Mouse (Mus musculus) megakaryocyte progenitor cell, adult 5-6 weeks (primary cell): Measurements from ENCODE around the gene Grin2a. TPM values are rescaled to one million over a fixed set of nuclear protein-coding genes. Genes with fewer than 3 reads are reported as not detected.
"Not testable (repeated sequence)": the region's sequence is repeated elsewhere in the genome, so short reads cannot be mapped to it uniquely, and the experiment has no call there.

Experiments used
- ATAC-seq: replicated peaks from 2 replicates; pipeline ENCODE4 v1.8.0; 2016; ENCODE audit warnings: mild to moderate bottlenecking, moderate TSS enrichment, inconsistent platforms; ENCODE audit not compliant: poor library complexity
- total RNA-seq, 2 experiments: library from RNA; stranded (forward) in 1 of 2; stranded (reverse) in 1 of 2; fragments of 157-497, 149-512 nt in 1 of 2; fragments of 200-1000 nt in 1 of 2; gene quantifications; 2 replicates each; pipeline versions ENCODE4 v1.2.3 to v1.2.4; 2015 to 2017

Gene Grin2a
- total RNA-seq, 2 experiments from 2014 or later, result not detected

DNA sequence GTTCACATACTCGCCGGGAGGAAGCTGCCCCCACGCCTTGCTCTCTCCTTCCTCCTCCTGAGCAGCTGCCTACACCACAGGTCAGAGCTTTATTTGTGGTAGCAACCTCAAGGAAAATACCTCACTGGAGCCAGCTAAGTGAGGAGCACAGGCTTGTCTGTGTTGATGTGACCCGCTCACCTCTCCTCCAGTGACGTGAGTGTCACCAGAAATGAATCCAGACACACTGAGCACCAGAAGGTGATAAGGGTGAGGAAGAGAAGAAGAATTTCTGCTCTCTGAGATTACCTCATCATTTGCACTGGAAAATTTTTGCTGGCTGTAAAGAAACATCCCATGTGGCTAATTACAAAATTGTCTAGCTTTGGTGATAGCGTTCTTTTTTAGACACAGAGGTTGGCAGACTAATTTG lies 324.6 kb downstream of the Grin2a start:
- ATAC-seq, result no peak

DNA sequence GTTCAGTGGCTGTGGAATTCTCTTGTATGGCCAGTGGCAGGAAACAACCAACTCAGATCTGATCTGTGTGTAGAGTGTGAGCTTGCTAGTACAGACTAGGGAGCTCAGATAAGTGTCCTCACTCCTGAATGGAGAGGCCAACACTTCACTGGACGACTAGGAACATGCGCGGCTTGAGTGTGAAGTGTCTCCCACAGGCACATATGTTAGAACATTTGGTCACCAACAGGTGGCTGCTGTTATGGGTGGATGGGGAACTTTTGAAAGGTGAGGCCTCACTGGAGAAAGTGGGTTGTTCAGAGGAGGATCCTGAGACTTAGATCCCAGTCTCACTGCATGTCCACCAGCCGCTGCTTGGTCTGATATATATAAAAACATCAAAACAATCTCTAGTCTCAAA lies 329.5 kb downstream of the Grin2a start:
- no peak for ATAC-seq

DNA sequence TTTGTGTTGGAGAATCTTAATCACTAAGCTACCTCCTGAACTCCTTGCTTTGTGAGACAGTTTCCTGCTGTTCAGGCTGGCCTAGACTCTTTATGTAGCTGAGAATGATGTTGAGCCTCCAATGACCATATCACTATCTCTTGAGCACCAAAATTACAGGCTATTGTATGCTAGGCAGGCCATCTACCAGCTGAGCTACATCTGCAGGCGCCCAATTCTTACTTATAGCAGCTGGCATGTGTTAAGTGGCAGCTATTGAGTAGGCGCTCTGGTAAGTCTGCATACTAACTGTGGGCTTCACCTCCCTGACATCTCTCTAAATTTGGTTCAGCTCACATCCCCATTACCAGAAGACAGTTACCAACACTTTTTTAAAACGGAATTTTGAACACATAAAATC lies 331.3 kb downstream of the Grin2a start:
- ATAC-seq, result no peak

DNA sequence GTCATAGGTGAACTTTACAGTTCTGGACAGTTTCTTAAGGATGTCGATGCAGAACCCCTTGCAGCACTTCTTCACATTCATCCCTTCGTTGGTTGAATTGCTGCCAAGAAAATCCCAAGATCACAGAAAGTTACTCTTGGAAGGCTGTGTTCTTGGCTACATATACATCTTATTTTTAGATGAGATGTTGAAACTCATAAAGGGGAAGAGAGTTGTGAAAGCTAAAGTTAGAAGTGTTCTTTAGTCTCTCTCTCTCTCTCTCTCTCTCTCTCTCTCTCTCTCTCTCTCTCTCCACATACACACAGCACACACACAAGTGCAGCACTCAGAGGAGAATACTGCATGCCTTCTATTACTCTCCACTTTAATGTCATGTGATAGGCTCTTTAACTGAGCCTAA lies 331.9 kb downstream of the Grin2a start:
- ATAC-seq, result no peak

DNA sequence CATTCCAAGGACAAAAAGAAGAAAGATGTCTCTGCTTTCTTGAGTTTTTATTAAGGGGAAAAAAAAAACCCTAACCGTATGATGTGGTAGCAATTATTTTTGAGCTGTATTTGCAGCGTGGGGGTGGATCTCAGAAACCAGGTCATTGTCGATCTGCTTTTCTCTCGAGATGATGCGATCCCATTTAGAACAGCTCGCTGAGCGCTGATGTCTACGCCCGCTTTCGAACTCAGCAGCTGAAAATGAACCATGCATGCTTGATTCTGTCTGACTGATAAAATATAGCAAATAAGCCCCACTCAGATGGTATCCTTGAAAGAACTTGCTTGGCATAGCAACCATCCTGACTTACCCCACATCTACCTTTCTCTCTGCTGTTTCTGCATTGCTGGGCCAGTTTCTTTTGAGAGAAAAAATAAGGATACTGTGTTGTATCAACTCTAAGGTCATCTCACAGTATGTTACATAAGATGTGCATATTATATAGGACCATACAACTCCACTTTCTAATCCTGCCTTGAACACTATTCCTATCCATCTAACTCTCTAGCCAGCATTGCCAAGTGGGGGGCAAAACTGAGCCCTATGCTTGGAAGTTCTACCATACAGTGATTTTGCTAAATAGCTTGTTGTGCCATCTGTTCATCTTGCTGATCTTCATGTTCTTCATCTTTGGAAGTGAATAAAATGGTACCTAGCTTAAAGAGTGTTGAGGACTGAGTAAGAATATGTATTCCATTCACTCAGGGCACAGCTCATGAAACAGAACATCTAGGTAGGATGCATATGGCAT lies 369.5 kb downstream of the Grin2a start:
- no peak for ATAC-seq

DNA sequence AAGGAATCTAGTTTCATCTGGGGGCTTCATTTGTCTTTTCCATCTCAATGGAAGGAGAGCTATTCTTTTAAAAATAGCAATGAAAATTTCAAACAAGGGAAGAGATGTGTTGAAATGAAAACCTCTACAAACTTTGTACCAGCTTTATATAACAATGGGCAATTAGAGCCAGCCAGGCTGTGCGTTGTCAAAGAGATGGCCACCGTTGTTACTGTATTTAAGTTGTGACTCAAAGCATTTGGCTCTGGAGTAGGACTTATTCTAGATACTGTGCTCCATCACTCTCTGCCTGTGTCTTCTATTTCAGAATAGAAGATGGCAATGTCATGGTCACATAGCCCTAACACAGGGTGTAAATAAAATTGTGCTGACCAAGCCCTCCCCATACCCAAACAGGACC lies 371.0 kb downstream of the Grin2a start:
- ATAC-seq, result no peak

DNA sequence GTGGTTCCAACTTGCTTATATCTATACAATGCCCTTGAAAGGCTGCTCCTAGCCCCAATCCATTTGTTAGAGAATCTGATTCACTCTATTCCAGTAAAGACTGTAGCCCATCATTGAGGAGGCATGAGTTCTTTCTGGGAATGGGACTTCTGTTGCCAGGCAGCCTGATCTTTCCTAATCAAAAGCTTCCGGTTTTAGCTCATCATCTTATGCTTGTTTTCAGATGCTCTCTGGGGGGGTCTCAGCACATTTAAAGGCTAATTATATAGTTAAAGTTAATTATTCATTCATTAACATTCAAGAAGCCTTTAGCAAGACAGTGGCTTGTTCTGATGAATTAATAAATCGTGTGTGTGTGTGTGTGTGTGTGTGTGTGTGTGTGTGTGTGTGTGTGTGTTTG lies 377.2 kb downstream of the Grin2a start:
- no peak for ATAC-seq

DNA sequence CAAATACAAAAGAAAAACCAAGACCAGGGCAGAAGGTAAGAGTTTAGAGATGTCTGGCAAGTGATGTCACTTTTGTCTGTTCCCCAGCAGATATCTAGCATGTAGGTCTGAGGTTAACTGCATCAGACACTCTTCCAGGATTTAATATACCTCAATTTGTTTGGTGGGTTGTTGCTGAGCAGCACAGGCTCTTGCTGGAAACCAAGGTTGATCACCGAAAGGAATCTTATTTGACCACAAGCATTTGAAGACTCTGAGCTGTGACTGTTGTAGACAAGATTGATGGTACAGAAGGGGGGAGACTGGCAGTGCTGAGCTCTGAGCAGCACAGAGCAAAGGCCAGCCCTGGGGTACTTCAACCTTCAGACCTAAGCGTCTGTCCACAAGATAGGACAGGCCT lies 378.1 kb downstream of the Grin2a start:
- ATAC-seq, result no peak

DNA sequence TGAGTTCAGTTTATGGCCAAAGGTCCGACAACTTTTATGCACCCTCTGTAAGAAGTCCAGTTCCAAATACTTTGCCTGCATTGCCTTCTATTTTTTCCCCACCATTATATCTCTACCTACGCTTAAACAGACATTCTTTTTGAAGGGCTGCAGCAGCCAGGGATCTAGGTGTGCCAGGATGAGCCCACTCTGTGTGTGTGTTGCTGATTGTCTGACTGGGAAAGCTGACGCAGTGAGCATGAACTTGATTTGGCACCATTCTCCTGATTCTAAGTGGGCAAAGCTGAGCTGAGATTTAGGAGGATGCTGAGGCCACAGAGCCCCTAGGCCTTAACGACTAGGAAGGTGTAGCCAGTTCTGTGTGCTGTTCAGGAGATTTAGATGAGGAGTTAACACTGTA lies 378.6 kb downstream of the Grin2a start:
- ATAC-seq, result no peak

DNA sequence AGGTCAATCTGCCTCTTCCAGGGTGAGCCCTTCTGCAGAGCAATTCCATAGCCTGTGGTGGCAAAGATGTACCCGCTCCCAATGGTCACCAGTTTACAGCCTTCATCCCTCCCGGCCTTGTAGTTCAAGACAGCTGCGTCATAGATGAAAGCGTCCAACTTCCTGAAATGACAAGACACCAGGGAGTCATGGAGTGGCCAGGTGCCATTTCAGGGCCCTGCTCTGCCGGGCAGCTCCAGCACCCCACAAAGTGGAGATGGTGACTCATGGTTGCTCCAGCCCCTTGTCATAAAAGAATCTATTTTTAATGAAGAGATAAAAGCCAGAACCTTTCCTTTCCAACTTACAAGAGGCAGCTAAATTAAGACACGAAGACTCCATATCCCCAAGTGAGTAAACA lies 382.8 kb downstream of the Grin2a start:
- not testable (repeated sequence) for ATAC-seq

DNA sequence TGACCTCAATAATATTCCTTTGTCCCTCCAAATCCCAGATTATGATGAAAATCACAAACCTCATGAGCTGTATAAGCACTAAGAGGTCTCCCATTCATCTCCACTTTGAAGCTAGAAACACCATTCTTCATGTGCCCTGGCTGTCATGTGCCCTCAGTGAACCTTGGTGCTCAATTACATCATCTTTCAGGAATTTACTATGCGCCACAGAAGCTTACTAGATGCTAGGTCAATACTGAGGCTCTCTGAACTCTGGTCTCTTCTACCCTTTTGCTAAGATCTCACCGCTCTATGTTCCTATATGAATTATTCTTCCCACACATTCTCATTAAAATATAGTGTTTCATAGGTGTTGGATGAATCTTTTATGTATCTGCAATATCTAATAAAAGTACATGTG lies 387.9 kb downstream of the Grin2a start:
- no peak for ATAC-seq

DNA sequence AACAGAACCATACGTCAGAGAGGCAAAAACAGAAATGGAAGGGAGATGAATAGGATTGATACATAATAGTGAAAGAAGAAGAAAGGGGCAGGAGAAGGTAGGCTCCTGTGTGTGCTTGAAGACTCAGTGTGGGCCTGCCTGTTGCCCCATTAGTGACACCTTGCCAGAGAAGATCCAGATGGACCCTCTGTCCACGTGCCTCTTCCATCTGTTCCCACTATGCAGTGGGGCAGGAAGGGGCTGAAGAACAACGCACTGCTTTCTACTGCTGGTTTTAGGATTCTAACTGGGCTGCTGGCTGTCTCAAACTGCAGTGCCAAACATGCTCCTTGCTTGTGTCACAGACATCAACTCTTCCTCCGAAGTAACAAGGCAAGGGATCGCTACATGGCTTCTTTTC lies 391.4 kb downstream of the Grin2a start:
- ATAC-seq, result no peak

DNA sequence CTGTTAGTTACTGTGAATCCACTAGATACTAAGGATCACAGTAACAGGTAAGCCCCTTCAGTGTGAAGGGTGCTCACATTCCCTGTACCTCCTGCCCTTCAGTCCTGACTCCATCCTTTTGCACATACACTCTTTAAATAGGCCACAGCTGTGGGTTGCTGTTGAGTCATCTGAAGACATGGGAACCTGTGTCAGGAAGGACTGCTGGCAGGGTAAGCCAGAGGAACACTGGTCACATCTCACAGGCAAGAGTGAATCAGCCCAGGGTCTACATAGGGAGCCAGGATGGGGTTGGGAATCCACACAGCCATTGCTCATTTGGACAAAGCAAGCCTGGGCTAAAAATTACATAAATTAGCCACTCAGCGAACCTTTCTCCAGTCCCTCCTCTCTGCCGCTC lies 392.8 kb downstream of the Grin2a start:
- ATAC-seq, result no peak

DNA sequence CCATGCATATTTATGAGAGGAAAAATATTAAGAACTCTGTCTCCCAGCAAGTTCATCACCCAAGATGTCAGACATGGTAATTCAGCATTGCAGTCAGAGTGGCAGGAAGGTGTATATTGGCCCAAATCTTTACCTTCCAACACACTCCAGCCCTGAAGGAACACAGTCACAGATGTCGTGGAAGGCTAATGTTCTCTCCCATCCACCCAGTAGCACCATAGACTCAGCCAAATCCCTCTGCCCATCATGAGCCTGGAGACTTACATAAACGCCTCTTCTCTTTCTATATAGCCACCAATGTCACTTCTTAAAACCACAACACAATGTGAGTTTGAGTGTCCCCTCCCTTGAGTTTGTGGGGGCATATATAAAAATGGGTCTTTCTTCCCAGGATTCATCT lies 406.2 kb downstream of the Grin2a start:
- no peak for ATAC-seq

DNA sequence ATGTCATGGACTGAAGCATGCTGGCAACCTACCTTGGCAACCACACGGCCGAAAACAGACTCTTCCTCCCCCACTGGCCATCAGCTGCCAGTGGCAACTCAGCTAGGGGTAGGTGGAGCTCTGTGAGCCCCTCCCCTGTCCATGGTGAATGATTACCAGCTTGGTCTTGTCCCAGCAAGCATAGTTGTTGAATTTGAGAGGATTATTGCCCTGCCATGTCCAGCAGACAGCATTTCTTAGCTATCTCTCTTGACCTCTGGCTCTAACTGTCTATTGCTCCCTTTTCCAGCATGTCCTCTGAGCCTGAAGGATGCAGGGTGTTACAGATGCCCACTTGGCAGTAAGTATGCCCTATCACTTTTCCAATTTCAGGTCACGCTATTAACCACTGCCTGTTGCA lies 406.9 kb downstream of the Grin2a start:
- no peak for ATAC-seq

DNA sequence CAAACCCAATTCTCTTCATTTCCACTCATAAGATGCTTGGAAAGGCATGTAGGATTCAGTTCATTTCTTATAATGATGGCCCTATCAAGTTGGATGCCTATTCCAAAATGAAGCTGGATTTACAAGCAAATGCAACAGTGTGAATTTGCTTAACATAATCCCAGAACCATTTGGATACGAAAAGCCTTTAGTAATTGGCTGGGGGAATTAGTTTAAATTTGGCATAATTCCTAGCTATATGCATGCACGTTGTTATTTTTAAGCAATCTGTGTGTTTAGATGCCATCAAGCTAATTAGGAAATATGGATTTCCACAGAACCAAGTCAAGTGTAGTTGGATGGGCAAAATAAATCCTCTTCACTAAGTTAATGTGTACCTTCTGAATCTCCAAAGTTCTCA lies 411.4 kb downstream of the Grin2a start:
- no peak for ATAC-seq

DNA sequence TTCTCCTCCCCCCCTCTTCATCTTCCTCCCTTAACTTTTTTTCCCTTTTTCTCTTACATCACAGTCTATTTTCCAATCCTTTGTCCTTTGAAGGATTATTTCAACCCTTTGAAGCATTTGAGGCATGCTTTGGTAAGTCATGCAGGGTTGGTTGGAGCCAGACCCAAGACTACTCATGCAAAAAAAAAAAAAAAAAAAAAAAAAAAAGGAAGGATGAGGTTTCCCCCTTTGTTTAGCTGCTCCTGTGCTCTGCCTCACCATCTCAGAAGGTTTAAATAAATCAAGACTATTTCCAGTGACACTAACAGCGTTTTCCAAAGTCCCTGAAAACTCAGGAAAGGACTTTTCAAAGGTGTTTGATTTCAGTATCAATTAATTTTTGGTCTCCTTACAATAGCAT lies 423.6 kb downstream of the Grin2a start:
- no peak for ATAC-seq

DNA sequence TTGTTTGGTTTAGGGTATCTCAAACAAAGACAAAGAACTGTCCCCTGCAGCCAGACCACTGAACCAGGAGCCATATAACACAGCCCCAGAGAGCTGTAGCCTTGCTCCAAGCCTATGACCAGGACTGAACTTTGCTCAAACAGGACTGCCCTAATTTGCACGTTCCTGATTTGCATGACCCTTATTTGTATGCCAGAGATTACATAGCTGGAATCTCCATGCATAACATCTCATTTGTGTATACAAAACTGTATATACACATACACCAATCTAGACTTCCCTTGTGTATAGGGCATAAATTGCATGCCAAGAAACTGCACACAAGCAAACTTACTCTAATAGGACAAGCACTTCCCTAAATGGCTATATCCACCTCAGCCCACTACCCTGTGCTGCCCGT lies 428.1 kb downstream of the Grin2a start:
- no peak for ATAC-seq

DNA sequence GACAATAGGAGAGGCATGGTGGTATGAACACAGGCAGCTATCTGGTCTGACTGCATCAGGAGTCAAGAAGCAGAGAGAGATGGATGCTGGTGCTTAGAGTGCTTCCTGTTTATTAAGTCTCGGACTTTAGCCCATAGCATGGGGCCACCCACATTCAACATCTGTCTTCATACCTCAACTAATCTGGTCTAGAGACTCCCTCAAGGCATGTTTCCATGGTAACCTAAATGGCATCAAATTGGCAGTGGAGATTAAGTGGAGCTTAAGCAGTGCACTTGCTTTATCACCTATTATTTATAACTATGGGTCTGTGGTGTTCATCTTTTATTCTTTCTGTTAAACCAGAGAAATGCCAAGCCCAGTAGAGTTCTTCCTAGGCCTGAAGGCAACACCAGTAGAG lies 433.5 kb downstream of the Grin2a start:
- ATAC-seq, result no peak

DNA sequence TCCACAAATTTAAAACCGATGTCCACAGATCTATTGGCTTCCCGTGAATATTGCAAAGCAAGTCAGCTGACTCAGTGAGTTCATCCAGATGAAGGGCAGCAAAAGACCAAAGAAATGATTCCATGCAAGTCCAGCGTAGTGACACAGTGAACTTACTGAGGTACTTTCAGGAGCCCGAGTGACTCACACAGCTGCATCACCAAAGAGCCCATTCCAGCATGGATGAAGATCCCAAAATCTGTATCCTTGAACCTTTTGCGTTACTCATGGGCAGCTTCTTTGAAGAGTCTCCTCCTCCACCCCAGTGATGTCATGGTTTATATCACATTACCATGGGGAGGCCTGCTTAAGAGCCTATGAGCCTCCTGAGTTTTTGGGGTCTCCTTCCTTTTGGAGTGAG lies 460.2 kb downstream of the Grin2a start:
- ATAC-seq, result no peak

DNA sequence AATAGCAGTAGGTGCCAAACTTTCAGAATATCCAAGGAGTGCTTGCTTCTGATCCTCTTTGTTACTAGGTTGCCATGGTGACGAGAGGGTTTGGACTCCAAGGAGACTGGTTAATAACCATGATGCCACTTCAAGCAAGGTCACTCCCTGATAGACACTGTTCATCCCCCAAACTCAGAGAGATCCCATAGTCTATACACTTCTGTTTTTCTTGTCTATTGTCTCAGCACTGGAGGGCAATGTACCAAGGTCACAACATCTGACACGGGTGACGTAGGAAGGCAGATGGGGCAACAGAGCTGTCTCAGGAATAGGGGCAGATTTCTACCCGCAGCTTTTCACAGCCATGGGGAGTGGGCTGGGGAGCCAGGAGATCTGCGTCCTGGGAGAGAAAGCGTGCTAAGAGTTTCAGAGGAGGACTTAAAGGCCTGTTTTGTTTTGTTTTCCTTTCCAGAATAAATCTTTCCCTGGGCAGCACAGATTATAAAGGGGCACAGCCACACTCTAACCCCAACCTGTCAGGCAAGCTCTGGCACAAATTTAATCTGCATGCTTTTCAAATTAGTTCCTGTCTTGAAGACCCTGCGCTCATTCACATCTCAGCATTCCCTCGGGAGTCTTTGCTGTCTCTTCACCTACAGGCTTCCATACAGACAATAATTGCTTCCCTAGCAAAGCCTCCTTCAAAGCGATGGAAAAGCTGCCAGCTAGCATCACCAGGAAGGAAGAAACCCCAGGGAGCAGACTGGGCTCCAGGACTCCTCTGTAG lies 461.6 kb downstream of the Grin2a start:
- no peak for ATAC-seq

DNA sequence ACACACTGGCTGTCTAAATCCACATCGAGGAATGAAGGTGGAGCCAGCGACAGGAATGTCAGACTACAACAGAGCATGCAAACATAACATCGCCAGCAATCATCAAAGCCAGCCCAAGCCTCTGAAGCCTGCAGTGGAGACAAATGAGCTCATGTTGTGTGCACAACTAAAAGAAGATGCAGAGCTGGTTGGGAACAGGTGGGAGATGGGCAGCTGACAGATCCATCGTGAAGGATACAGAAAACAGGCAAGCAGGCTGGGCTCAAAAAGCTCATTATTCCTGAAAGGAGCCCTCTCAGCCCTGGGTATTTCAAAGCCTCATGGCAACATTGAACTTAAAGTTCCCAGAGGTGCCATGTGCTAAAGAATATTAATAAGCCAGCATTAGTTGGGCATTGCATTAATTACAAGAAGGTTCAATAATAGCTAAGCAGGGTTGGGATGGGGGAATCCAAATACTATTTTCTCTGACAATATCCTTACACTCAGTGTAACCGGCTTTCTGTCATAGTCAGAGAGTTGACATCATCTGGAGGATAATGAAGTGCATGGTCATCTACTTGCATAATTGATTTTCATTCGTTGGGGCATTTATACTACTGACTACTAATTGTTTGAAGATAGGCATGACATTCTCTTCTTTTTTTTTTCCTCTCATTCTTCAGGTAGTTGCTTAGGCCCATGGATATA lies 462.4 kb downstream of the Grin2a start:
- ATAC-seq, result no peak
